Mouse (Mus musculus): ENCODE measurements around the gene Olfr433. TPM values are rescaled to one million over a fixed set of nuclear protein-coding genes. Genes with fewer than 3 reads are reported as not detected.
"Not testable (repeated sequence)": the region's sequence is repeated elsewhere in the genome, so short reads cannot be mapped to it uniquely, and the experiment has no call there.

Gene Olfr433
- total RNA-seq (2012; rRNA removed) (not detected in 2 replicates), polyA plus RNA-seq (2012; ENCODE audit: insufficient read depth in 1 of 2, insufficient read length in 2 of 2, low read depth in 1 of 2, low replicate concordance in 2 of 2, missing spikeins in 1 of 2) (not detected)

DNA sequence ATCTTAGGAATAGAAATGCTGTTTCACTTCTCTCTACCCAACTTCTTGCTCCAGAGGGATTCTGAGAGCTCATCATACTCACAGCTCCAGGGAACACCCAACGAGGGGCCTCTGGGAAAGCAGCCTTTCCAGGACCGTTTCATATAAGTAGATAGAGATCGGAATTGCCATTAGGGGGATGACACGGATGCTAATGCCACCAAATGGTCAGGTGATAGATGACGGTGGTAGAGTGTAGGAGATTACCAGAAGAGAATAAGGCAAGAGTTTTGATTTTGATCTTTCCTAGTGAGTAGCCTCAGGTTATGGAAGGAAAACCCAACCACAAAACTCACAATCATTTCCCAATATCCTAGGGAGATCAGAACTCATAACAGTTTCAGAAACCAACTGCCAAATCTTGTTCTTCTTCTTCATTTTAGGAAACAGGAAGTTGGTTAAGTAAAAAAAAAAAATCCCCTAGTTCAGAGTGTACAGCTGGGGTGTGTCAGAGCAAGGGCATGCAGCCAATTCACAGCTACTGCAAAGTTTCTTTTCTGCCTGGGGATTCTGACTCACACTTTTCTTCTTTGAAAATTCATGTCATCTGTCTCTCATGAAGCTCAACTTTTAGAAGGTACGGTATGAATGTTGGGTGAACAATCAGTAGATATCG is at the start of gene Olfr433:
Gene Olfr433 (plus strand): TSS at position 183 of the 655 bp plus-strand sequence.
- Histone ChIP-seq H3K79me2 (ENCODE audit: control insufficient read depth, insufficient read depth, low read length, poor library complexity) (no peaks in the 10 kb centered on the region), H3K36me3 (ENCODE audit: control insufficient read depth in 1 of 2, insufficient read depth in 2 of 2, low read length in 2 of 2) (no peaks in the 10 kb centered on the region), H3K9me3 (replicated peaks; ENCODE audit: insufficient read depth, low read length) (no peaks in the 10 kb centered on the region), H3K9ac (ENCODE audit: control insufficient read depth, low read depth, low read length, poor library complexity, severe bottlenecking) (no peak within 1 kb of the TSS), H3K27me3 (ENCODE audit: control insufficient read depth in 1 of 2, insufficient read depth in 2 of 2, low read length in 2 of 2) (no peaks in the 10 kb centered on the region), H3K27ac (ENCODE audit: control insufficient read depth, low read depth, low read length) (no peak within 1 kb of the TSS), H3K4me3 (ENCODE audit: control insufficient read depth in 1 of 2, insufficient read depth in 1 of 2, low read depth in 2 of 2, low read length in 2 of 2) (no peak within 1 kb of the TSS), H3K4me1 (ENCODE audit: control insufficient read depth in 1 of 2, insufficient read depth in 2 of 2, low read length in 2 of 2) (no peaks in the 10 kb centered on the region)
- peak; percentile 41 for DNase-seq (ENCODE audit: low read depth, low spot score)
- no peak for TF ChIP-seq SIN3A (IDR thresholded peaks at IDR 0.05; ENCODE audit: low read length)
- peak; percentile 88 for TF ChIP-seq ZNF384 (IDR thresholded peaks at IDR 0.05; ENCODE audit: low read depth, low read length)
- TF ChIP-seq GABPA (IDR thresholded peaks at IDR 0.05; ENCODE audit: low read depth, low read length) = no peak
- TF ChIP-seq ELF1 (IDR thresholded peaks at IDR 0.05; ENCODE audit: low read depth, low read length) = no peak
- TF ChIP-seq CHD1 (IDR thresholded peaks at IDR 0.05; ENCODE audit: low read depth, low read length) = no peak
- TF ChIP-seq ZKSCAN1 (IDR thresholded peaks at IDR 0.05; ENCODE audit: low read depth, low read length) = no peak

DNA sequence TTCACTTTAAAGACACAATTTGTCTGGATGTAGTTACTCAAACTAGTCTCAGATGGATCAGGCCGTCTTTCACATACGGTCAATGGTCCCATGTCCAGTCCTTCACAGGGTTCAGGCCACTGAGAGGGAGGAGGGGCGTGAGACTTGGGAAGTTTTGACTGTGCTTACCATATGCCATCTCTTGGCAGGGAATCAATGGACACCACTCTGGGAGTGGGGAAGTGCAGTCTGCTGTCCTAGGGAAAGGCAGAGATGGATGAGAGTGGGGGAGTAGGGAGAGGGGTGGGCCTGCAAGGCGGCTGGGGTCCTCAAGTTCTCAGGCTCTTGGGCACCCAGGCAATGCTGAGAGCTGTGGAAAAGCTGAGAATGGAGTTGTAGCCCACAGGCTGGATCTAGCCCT is 45.5 kb upstream of the Olfr433 start:
- Histone ChIP-seq H3K4me1 (ENCODE audit: control insufficient read depth in 1 of 2, insufficient read depth in 2 of 2, low read length in 2 of 2) (no peaks in the 10 kb centered on the region), H3K4me3 (ENCODE audit: control insufficient read depth in 1 of 2, insufficient read depth in 1 of 2, low read depth in 2 of 2, low read length in 2 of 2) (no peak overlapping the region), H3K27me3 (ENCODE audit: control insufficient read depth in 1 of 2, insufficient read depth in 2 of 2, low read length in 2 of 2) (no peaks in the 10 kb centered on the region), H3K9me3 (replicated peaks; ENCODE audit: insufficient read depth, low read length) (no peaks in the 10 kb centered on the region), H3K27ac (ENCODE audit: control insufficient read depth, low read depth, low read length) (no peak overlapping the region), H3K9ac (ENCODE audit: control insufficient read depth, low read depth, low read length, poor library complexity, severe bottlenecking) (no peak overlapping the region), H3K36me3 (ENCODE audit: control insufficient read depth in 1 of 2, insufficient read depth in 2 of 2, low read length in 2 of 2) (no peaks in the 10 kb centered on the region), H3K79me2 (ENCODE audit: control insufficient read depth, insufficient read depth, low read length, poor library complexity) (no peaks in the 10 kb centered on the region)
- DNase-seq (ENCODE audit: low read depth, low spot score) = no peak
- TF ChIP-seq NELFE (IDR thresholded peaks at IDR 0.05; ENCODE audit: low read depth, low read length) (no peak), USF1 (IDR thresholded peaks at IDR 0.05; ENCODE audit: low read depth, low read length) (no peak), TCF12 (IDR thresholded peaks at IDR 0.05; ENCODE audit: low read depth, low read length) (no peak), SIN3A (IDR thresholded peaks at IDR 0.05; ENCODE audit: low read length) (no peak)

DNA sequence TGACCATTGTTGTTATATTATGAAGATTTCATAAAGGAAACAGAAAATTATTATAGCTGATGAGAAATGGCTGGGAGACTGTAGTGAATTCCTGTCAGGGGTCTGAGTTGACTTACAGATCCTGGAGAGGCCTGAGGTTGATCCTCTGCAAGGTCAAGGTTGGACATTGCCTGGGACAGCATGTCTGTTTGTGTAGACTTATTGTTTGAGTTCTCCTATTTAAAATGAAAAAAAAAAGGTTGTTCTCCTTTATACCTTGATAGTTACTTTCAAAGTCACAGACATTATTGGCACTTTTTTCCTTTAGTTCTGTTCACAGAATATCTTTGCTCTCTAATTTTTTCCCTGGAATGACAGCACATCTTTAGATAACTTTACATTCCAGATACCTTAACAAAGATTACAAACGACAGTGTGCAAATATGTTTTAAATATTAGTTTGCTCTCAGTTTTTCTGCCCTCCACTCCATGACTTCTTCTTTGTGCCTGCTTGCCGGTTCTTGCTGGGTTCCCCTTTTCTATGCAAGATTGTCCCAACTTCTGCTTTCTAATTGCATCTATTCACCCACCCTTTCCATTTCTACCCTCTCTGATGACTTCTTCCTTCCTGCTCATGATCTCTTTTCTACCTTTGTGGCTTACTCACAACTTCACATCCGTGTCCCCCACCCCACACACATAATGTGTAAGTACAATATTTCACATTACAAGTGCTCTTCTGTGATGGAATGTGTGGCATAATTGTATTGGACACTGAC is 36.0 kb upstream of the Olfr433 start:
- not testable (repeated sequence) for H3K27ac ChIP-seq (ENCODE audit: control insufficient read depth, low read depth, low read length); H3K79me2 ChIP-seq (ENCODE audit: control insufficient read depth, insufficient read depth, low read length, poor library complexity); H3K36me3 ChIP-seq (ENCODE audit: control insufficient read depth in 1 of 2, insufficient read depth in 2 of 2, low read length in 2 of 2); H3K9me3 ChIP-seq (replicated peaks; ENCODE audit: insufficient read depth, low read length); H3K9ac ChIP-seq (ENCODE audit: control insufficient read depth, low read depth, low read length, poor library complexity, severe bottlenecking); H3K4me1 ChIP-seq (ENCODE audit: control insufficient read depth in 1 of 2, insufficient read depth in 2 of 2, low read length in 2 of 2); H3K27me3 ChIP-seq (ENCODE audit: control insufficient read depth in 1 of 2, insufficient read depth in 2 of 2, low read length in 2 of 2); DNase-seq (ENCODE audit: low read depth, low spot score); H3K4me3 ChIP-seq (ENCODE audit: control insufficient read depth in 1 of 2, insufficient read depth in 1 of 2, low read depth in 2 of 2, low read length in 2 of 2)

DNA sequence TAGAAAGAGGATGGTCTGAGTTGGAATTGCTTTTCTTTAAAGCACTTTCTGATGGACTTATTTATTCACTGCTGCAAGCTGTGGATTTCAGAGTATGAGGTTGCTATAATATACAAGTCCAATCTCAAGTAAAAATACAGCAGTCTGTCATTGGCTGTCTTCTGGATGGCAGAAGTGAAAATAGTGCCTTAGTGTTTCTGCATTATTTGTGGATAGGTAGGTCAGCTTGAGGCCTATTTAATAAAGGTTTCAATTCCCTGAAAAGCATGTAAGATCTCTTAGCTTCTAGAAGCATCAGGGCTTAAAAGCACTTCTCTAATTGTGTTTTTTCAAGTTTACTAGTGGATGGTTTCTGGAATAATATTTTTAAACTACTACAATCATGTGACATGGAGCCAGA is 33.5 kb upstream of the Olfr433 start:
- H3K27me3 ChIP-seq (ENCODE audit: control insufficient read depth in 1 of 2, insufficient read depth in 2 of 2, low read length in 2 of 2); H3K4me3 ChIP-seq (ENCODE audit: control insufficient read depth in 1 of 2, insufficient read depth in 1 of 2, low read depth in 2 of 2, low read length in 2 of 2); H3K27ac ChIP-seq (ENCODE audit: control insufficient read depth, low read depth, low read length); H3K9me3 ChIP-seq (replicated peaks; ENCODE audit: insufficient read depth, low read length); H3K4me1 ChIP-seq (ENCODE audit: control insufficient read depth in 1 of 2, insufficient read depth in 2 of 2, low read length in 2 of 2); H3K79me2 ChIP-seq (ENCODE audit: control insufficient read depth, insufficient read depth, low read length, poor library complexity); H3K36me3 ChIP-seq (ENCODE audit: control insufficient read depth in 1 of 2, insufficient read depth in 2 of 2, low read length in 2 of 2); H3K9ac ChIP-seq (ENCODE audit: control insufficient read depth, low read depth, low read length, poor library complexity, severe bottlenecking); DNase-seq (ENCODE audit: low read depth, low spot score): not testable (repeated sequence)

Measured in MEL (cell line).